Mouse (Mus musculus): ENCODE results near the gene Pygo2. TPM values are rescaled to one million over a fixed set of nuclear protein-coding genes. Genes with fewer than 3 reads are reported as not detected.
"Not testable (repeated sequence)": the region's sequence is repeated elsewhere in the genome, so short reads cannot be mapped to it uniquely, and the experiment has no call there.

Pygo2 gene
- polyA plus RNA-seq, 1 experiment, result 58.2 TPM

- H3K36me3 ChIP-seq (ENCODE audit: control insufficient read depth, insufficient read depth, low read length), result peaks cover 25% of the 10 kb centered on the region
- WGBS, result 80% methylated on average over 4 of the region's 4 CpGs
- no peak overlapping the region for H3K4me3 ChIP-seq (ENCODE audit: extremely low read depth, insufficient read depth, insufficient read length)
- H3K27me3 ChIP-seq (ENCODE audit: control insufficient read depth, insufficient read depth, low read length), result no peaks in the 10 kb centered on the region
- no peak for TF ChIP-seq CTCF (IDR thresholded peaks at IDR 0.05; ENCODE audit: extremely low read depth, insufficient read depth, insufficient read length, insufficient replicate concordance)
- no peak for TF ChIP-seq POLR2A (IDR thresholded peaks at IDR 0.05; ENCODE audit: low read depth, low read length)
- H3K27ac ChIP-seq (ENCODE audit: insufficient read depth, low read length), result no peak overlapping the region
- no peak for DNase-seq (ENCODE audit: low read depth in 1 of 2, low spot score in 2 of 2)
- H3K4me1 ChIP-seq (ENCODE audit: control insufficient read depth, insufficient read depth, insufficient read length), result no peaks in the 10 kb centered on the region; the same call in 1 of the 2 replicates
Observed at GRCm38 (mm10) chr3:89425876-89426275, 4.1 kb upstream of the Pygo2 start.

- WGBS, result 98% methylated on average over 7 of the region's 7 CpGs
- H3K27ac ChIP-seq (ENCODE audit: insufficient read depth, low read length); DNase-seq (ENCODE audit: low read depth in 1 of 2, low spot score in 2 of 2); H3K4me1 ChIP-seq (ENCODE audit: control insufficient read depth, insufficient read depth, insufficient read length); H3K27me3 ChIP-seq (ENCODE audit: control insufficient read depth, insufficient read depth, low read length); H3K4me3 ChIP-seq (ENCODE audit: extremely low read depth, insufficient read depth, insufficient read length): not testable (repeated sequence)
- H3K36me3 ChIP-seq (ENCODE audit: control insufficient read depth, insufficient read depth, low read length), result peaks cover 27% of the 10 kb centered on the region
Observed at GRCm38 (mm10) chr3:89429021-89429420, 993 bp upstream of the Pygo2 start.

GRCm38 (mm10) chr3:89432606-89433005 lies 2.6 kb downstream of the Pygo2 start:
- H3K4me3 ChIP-seq (ENCODE audit: extremely low read depth, insufficient read depth, insufficient read length), result no peak overlapping the region
- TF ChIP-seq CTCF (IDR thresholded peaks at IDR 0.05; ENCODE audit: extremely low read depth, insufficient read depth, insufficient read length, insufficient replicate concordance) (no peak), POLR2A (IDR thresholded peaks at IDR 0.05; ENCODE audit: low read depth, low read length) (no peak)

GRCm38 (mm10) chr3:89434532-89434931 lies 4.5 kb downstream of the Pygo2 start:
- Histone ChIP-seq H3K4me1 (ENCODE audit: control insufficient read depth, insufficient read depth, insufficient read length) (peaks cover 10% of the 10 kb centered on the region; the same call in 1 of the 2 replicates), H3K27ac (ENCODE audit: insufficient read depth, low read length) (no peak overlapping the region), H3K36me3 (ENCODE audit: control insufficient read depth, insufficient read depth, low read length) (peaks cover 10% of the 10 kb centered on the region), H3K27me3 (ENCODE audit: control insufficient read depth, insufficient read depth, low read length) (no peaks in the 10 kb centered on the region), H3K4me3 (ENCODE audit: extremely low read depth, insufficient read depth, insufficient read length) (no peak overlapping the region)
- WGBS, result 87% methylated on average over 11 of the region's 11 CpGs
- no peak for TF ChIP-seq CTCF (IDR thresholded peaks at IDR 0.05; ENCODE audit: extremely low read depth, insufficient read depth, insufficient read length, insufficient replicate concordance)
- TF ChIP-seq POLR2A (IDR thresholded peaks at IDR 0.05; ENCODE audit: low read depth, low read length), result no peak
- no peak for DNase-seq (ENCODE audit: low read depth in 1 of 2, low spot score in 2 of 2)

More at GRCm38 (mm10) chr3:89432606-89433005, 2.6 kb downstream of the Pygo2 start:
- DNase-seq (ENCODE audit: low read depth in 1 of 2, low spot score in 2 of 2), result no peak
- Histone ChIP-seq H3K27ac (ENCODE audit: insufficient read depth, low read length) (no peak overlapping the region), H3K36me3 (ENCODE audit: control insufficient read depth, insufficient read depth, low read length) (peaks cover 12% of the 10 kb centered on the region), H3K27me3 (ENCODE audit: control insufficient read depth, insufficient read depth, low read length) (no peaks in the 10 kb centered on the region), H3K4me1 (ENCODE audit: control insufficient read depth, insufficient read depth, insufficient read length) (peaks cover 5% of the 10 kb centered on the region; the same call in 1 of the 2 replicates)
- 96% methylated on average over 8 of the region's 8 CpGs for WGBS

- Histone ChIP-seq H3K27me3 (ENCODE audit: control insufficient read depth, insufficient read depth, low read length) (no peaks in the 10 kb centered on the region), H3K27ac (ENCODE audit: insufficient read depth, low read length) (no peak overlapping the region), H3K4me1 (ENCODE audit: control insufficient read depth, insufficient read depth, insufficient read length) (peaks cover 10% of the 10 kb centered on the region; the same call in 1 of the 2 replicates), H3K36me3 (ENCODE audit: control insufficient read depth, insufficient read depth, low read length) (peaks cover 13% of the 10 kb centered on the region), H3K4me3 (ENCODE audit: extremely low read depth, insufficient read depth, insufficient read length) (no peak overlapping the region)
- TF ChIP-seq POLR2A (IDR thresholded peaks at IDR 0.05; ENCODE audit: low read depth, low read length) (no peak), CTCF (IDR thresholded peaks at IDR 0.05; ENCODE audit: extremely low read depth, insufficient read depth, insufficient read length, insufficient replicate concordance) (no peak)
- WGBS, result 95% methylated on average over 7 of the region's 7 CpGs
- DNase-seq (ENCODE audit: low read depth in 1 of 2, low spot score in 2 of 2), result no peak
Observed at GRCm38 (mm10) chr3:89435041-89435440, 5.0 kb downstream of the Pygo2 start.

GRCm38 (mm10) chr3:89436176-89437113 lies 6.4 kb downstream of the Pygo2 start, which contains the start of gene Pbxip1:
TSS of gene Pbxip1 (plus strand) at chr3:89436706.
- Histone ChIP-seq H3K4me3 (ENCODE audit: extremely low read depth, insufficient read depth, insufficient read length) (peak within 1 kb of the TSS; percentile 86), H3K27ac (ENCODE audit: insufficient read depth, low read length) (peak within 1 kb of the TSS; percentile 87), H3K36me3 (ENCODE audit: control insufficient read depth, insufficient read depth, low read length) (peaks cover 13% of the 10 kb centered on the region), H3K4me1 (ENCODE audit: control insufficient read depth, insufficient read depth, insufficient read length) (peaks cover 7% of the 10 kb centered on the region; the same call in 1 of the 2 replicates), H3K27me3 (ENCODE audit: control insufficient read depth, insufficient read depth, low read length) (no peaks in the 10 kb centered on the region)
- WGBS, result 7% methylated on average over 16 of the region's 16 CpGs
- peak; percentile 68 to 70 for DNase-seq (ENCODE audit: low read depth in 1 of 2, low spot score in 2 of 2)
- peak; percentile 44; the same call in 1 of the 2 replicates for TF ChIP-seq POLR2A (IDR thresholded peaks at IDR 0.05; ENCODE audit: low read depth, low read length)
- no peak for TF ChIP-seq CTCF (IDR thresholded peaks at IDR 0.05; ENCODE audit: extremely low read depth, insufficient read depth, insufficient read length, insufficient replicate concordance)

GRCm38 (mm10) chr3:89437269-89437668 lies 7.3 kb downstream of the Pygo2 start:
- peak; percentile 42 to 59 for DNase-seq (ENCODE audit: low read depth in 1 of 2, low spot score in 2 of 2)

More at GRCm38 (mm10) chr3:89437269-89437668, 7.3 kb downstream of the Pygo2 start:
- Histone ChIP-seq H3K4me3 (ENCODE audit: extremely low read depth, insufficient read depth, insufficient read length) (peak overlapping the region; percentile 86), H3K27me3 (ENCODE audit: control insufficient read depth, insufficient read depth, low read length) (no peaks in the 10 kb centered on the region), H3K36me3 (ENCODE audit: control insufficient read depth, insufficient read depth, low read length) (peaks cover 16% of the 10 kb centered on the region), H3K4me1 (ENCODE audit: control insufficient read depth, insufficient read depth, insufficient read length) (peaks cover 7% of the 10 kb centered on the region; the same call in 1 of the 2 replicates), H3K27ac (ENCODE audit: insufficient read depth, low read length) (peak overlapping the region; percentile 87)
- TF ChIP-seq POLR2A (IDR thresholded peaks at IDR 0.05; ENCODE audit: low read depth, low read length) (no peak), CTCF (IDR thresholded peaks at IDR 0.05; ENCODE audit: extremely low read depth, insufficient read depth, insufficient read length, insufficient replicate concordance) (no peak)
- 6% methylated on average over 5 of the region's 5 CpGs for WGBS
